Mouse (Mus musculus): ENCODE data around the gene Baiap3. TPM values are rescaled to one million over a fixed set of nuclear protein-coding genes. Genes with fewer than 3 reads are reported as not detected.

Baiap3 gene
- polyA plus RNA-seq, 1 experiment from 2014 or later: 2.2 TPM

Small RNAs within 50 kb of the gene (microRNA-seq; reads per million reads assigned to microRNA genes)
- 1.7 reads per million for gene Mir3547

Other genes with a start within 250 kb of the Baiap3 start
- 8.5 and 9.7 TPM in 2 replicates for gene Cramp1l, start 240.6 kb downstream of the Baiap3 start, polyA plus RNA-seq (2015; fragmentation: Nextera tagmentation; extraction: Ambion mirVana)
- gene Ift140, start 240.3 kb downstream of the Baiap3 start, polyA plus RNA-seq (2015; fragmentation: Nextera tagmentation; extraction: Ambion mirVana): 22.0 and 26.2 TPM in 2 replicates
- gene Tmem204, start 172.8 kb downstream of the Baiap3 start, polyA plus RNA-seq (2015; fragmentation: Nextera tagmentation; extraction: Ambion mirVana): 15.2 and 18.4 TPM in 2 replicates
- 48.1 and 53.5 TPM in 2 replicates for gene Telo2, start 140.4 kb downstream of the Baiap3 start, polyA plus RNA-seq (2015; fragmentation: Nextera tagmentation; extraction: Ambion mirVana)
- 0.83 and 1.2 TPM in 2 replicates for gene Ptx4, start 135.6 kb downstream of the Baiap3 start, polyA plus RNA-seq (2015; fragmentation: Nextera tagmentation; extraction: Ambion mirVana)
- gene Clcn7, start 123.0 kb downstream of the Baiap3 start, polyA plus RNA-seq (2015; fragmentation: Nextera tagmentation; extraction: Ambion mirVana): 26.0 and 27.8 TPM in 2 replicates
- gene Ccdc154, start 93.9 kb downstream of the Baiap3 start, polyA plus RNA-seq (2015; fragmentation: Nextera tagmentation; extraction: Ambion mirVana): not detected in 2 replicates
- 0.31 TPM in 1 of 2 replicates, not detected in the other for gene Gm38655, start 80.9 kb downstream of the Baiap3 start, polyA plus RNA-seq (2015; fragmentation: Nextera tagmentation; extraction: Ambion mirVana)
- gene BC003965, start 71.8 kb downstream of the Baiap3 start, polyA plus RNA-seq (2015; fragmentation: Nextera tagmentation; extraction: Ambion mirVana): 34.9 and 35.5 TPM in 2 replicates
- gene Unkl, start 68.0 kb downstream of the Baiap3 start, polyA plus RNA-seq (2015; fragmentation: Nextera tagmentation; extraction: Ambion mirVana): 9.7 and 11.8 TPM in 2 replicates
- 33.9 and 34.3 TPM in 2 replicates for gene Gnptg, start 16.2 kb downstream of the Baiap3 start, polyA plus RNA-seq (2015; fragmentation: Nextera tagmentation; extraction: Ambion mirVana)
- gene Tsr3, start 16.2 kb downstream of the Baiap3 start, polyA plus RNA-seq (2015; fragmentation: Nextera tagmentation; extraction: Ambion mirVana): 54.4 and 57.2 TPM in 2 replicates
- gene Ube2i, start 18.3 kb upstream of the Baiap3 start, polyA plus RNA-seq (2015; fragmentation: Nextera tagmentation; extraction: Ambion mirVana): 631 and 713 TPM in 2 replicates
- 0.51 and 0.79 TPM in 2 replicates for gene Prss34, start 42.0 kb upstream of the Baiap3 start, polyA plus RNA-seq (2015; fragmentation: Nextera tagmentation; extraction: Ambion mirVana)
- not detected in 2 replicates for gene Prss28, start 52.3 kb upstream of the Baiap3 start, polyA plus RNA-seq (2015; fragmentation: Nextera tagmentation; extraction: Ambion mirVana)
- not detected in 2 replicates for gene Prss29, start 62.3 kb upstream of the Baiap3 start, polyA plus RNA-seq (2015; fragmentation: Nextera tagmentation; extraction: Ambion mirVana)
- gene Tpsab1, start 89.2 kb upstream of the Baiap3 start, polyA plus RNA-seq (2015; fragmentation: Nextera tagmentation; extraction: Ambion mirVana): 0.21 and 0.23 TPM in 2 replicates
- gene Tpsb2, start 109.9 kb upstream of the Baiap3 start, polyA plus RNA-seq (2015; fragmentation: Nextera tagmentation; extraction: Ambion mirVana): 0.95 and 3.7 TPM in 2 replicates
- 1.0 and 2.2 TPM in 2 replicates for gene Tpsg1, start 112.9 kb upstream of the Baiap3 start, polyA plus RNA-seq (2015; fragmentation: Nextera tagmentation; extraction: Ambion mirVana)
- 6.2 and 8.6 TPM in 2 replicates for gene Cacna1h, start 177.4 kb upstream of the Baiap3 start, polyA plus RNA-seq (2015; fragmentation: Nextera tagmentation; extraction: Ambion mirVana)
- gene Tekt4, start 198.3 kb upstream of the Baiap3 start, polyA plus RNA-seq (2015; fragmentation: Nextera tagmentation; extraction: Ambion mirVana): not detected in 2 replicates
- gene Sstr5, start 240.9 kb upstream of the Baiap3 start, polyA plus RNA-seq (2015; fragmentation: Nextera tagmentation; extraction: Ambion mirVana): 0.36 and 0.65 TPM in 2 replicates